Mouse (Mus musculus) right cerebral cortex, postnatal 4 days (tissue): ENCODE data around the gene Scn3a.
"Not testable (repeated sequence)": the region's sequence is repeated elsewhere in the genome, so short reads cannot be mapped to it uniquely, and the experiment has no call there.

Experiments used
- DNase-seq: peaks from one replicate; pipeline ENCODE4 v3.0.0-alpha.2; 2022

The Scn3a gene

DNA sequence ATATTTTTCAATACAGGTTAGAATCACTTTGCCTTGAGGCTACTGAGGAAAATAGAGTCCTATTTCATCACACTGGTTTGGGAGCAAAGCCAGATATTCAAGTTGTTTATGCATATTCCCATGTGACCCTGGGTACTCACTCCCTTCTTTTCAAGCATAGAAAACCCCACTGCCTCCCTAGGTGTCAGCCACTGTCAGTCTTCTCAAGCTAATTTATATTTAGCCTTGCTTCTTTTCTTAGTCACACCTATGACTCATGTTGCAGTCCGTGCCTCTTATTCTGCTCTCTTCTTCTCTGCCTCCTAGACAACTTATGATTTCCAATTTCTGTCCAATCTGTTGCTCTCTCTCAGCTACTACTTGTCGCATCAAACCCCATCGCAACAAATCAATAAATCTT, 84.0 kb downstream of the Scn3a start:
- DNase-seq: no peak

DNA sequence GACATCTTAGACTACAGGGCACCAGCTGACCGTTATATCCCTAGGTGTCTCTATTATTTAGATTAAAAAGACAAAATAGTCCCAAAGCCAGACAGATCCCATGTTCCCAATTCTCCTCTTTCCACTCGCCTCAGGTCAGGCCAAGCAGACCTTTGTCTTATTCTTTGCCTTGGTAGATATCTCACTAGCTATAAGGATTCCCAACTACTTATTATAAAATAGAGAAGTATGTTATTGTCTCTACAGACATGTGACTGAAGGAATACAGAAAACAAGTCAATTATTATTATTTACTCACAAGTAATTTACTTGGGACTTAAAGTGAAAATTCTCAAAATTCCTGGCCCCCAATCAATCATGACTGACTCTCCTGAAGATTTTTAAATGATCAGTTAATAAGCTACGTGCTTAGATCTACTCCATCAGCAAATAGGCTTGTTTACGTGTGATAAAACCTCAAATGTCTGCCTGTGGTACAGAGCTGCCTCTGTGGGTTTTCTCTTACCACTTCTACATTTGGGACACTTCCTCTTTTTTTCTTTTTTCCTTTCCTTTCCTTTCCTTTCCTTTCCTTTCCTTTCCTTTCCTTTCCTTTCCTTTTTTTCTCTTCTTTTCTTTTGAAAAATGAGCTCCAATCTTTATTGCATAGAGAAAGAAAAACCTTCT, 86.3 kb downstream of the Scn3a start:
- no peak for DNase-seq

DNA sequence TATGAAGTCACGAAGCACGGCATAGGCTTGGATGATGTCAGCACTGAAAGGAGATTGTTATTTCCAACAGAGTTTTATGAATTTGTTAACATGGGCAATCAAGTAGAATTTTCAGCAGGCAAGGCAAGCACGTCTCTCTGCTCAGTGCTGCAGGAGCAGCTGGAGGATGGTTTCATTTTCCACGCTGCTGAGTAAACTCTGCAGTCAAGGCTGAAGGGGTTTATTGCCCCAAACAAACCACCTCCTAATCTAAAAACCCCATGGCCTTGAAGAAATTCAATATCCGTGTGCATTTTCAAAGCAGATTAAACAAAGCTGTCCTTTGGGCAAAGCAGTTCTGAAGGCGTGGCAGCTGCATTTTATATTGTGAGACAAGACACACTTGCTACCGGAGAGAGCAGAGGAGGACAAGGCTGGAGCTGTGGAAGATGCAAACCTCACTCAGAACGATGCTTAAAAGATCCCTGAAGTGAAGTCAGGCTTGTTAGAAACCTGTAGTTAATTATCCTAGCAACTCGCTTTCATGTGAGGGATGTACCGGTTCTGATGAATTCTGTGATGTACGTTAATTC, 96.0 kb downstream of the Scn3a start:
- DNase-seq: no peak

DNA sequence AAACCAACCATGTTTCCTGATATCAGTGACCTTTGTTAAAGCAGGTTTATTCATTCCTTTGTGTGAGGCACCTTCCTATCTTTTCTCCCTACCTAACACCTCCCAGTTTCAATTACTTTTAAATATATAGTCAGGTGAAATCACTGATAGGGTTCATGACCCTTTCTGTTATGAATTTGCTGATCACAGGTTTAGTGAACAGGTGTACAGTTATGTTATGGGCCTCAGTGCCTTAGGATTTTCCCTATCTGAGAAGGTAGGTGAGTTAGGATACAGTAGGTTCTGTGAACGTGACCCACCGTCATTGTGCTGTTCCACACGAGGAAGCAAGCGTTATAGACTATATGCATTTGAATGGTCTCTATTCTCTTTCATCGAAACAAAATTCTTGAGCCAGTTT, 101.7 kb downstream of the Scn3a start:
- DNase-seq: no peak

DNA sequence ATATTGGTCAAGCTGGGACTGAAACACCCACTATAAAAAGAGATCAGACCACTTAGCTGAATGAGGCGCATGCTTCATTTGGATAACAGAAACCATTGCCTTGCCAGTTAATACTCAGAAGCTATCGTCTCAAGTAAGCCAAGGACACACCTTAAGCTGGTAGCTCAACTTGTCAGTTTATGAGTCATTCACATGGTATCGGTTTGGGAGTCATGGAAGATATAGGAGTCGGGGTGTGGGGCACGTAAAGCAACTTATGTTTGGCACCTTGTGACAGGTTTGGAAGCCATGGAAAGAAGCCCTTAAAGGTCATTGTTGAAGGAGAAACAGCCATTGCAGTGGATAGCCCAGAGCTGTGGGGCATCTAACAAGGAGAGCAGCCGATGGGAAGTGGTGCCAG, 113.7 kb downstream of the Scn3a start:
- no peak for DNase-seq

DNA sequence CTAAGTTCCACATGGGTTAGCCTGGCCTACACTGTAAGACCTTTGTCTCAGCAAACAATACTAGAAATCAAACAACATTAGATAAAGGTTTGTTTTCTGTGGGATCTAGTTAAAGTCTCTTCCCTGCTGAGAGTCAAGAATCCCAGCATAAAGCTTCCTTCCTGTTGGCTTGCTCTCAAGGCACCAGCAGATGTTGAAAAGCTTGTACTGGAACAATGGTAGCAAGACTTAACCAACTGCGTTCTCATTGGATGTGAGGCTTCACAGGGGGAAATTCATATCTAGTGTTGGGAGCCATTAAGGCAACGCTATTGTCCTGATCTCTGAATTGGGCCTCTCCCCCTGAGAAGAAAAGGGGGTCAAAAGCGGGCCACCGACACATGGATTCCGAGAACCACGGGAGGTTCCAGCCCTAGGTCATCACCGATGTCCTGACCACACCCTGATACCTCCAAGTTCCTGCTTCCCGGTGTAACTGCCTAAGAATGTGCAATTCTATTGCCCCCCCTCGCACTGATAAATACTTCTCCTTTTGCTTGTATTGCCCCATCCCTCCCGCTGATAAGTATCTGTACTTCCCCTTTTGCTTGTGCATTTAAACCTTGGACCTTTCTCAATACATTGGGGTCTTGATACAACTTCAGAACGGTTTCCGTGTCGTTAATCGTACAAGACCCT, 115.9 kb downstream of the Scn3a start:
- not testable (repeated sequence) for DNase-seq

DNA sequence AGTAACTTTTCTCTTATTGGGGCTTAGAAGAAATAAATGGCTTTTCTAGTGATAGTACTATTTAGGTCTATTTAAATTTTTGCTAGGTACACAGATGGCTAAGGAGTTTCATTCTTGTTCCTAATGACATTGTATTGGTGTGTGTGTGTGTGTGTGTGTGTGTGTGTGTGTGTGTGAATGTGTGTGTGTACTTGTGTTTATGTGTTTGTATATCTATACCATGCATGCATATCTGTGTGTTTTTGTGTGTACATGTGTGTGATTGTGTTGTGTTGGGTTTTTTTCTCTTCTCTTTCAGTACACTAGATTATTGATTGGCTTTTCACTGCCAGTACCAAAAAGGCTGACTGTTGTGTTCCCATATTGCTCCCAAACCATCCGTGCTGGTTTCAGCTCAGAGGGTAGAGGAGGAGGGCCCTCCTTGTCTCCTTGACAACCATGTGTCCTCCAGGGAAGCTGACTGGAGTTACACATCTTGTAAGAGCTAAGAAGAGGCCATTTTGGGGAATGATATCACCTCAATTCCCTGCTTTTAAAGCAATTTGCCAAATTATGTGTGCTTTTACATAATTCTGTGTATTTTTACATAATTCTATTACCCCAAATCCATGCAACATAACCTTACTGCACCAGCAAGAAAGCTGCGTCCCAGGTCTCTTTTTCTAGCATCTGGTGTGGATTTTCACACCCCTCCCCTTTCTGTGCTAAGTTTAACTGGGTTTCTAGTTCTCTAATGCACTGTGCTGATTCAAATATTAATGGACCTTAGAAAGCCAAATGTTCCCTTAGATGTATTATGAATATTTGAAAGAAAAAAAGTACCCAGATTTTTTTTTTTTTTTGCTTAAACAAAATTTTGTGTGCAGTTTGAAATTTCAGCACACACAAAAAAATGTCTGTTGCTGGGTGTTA, 116.7 kb downstream of the Scn3a start:
- DNase-seq: no peak

DNA sequence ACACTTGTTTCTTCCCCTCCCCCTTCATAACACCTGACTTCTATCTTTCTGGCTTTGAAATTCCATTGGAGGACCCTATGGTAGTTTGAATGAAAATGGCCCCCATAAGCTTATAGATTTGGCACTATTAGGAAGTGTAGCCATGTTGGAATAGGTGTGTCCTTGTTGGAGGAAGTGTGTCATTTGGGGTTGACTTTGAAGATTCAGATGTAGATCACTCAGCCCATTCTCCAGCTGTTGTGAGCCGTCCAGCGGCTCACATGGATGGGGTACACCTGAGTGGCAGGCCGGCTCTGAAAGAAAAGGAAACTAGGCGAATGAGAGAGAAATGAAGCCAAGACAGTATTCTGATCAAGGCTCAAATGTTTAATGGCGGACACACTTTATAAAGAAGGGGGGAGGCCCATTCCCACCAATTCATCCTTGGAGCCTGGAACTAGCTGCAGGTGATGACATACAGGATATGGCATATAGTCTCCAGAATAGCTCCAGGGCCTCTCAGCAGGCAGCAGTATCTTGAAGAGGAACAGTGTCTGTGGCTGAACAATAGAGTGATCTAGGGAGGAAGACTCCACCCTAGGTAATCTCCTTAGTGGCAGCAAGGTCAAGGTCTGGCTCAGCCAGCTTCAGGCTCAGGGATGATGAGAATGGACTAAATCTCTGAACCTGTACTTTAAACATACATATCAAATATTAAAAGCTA, 118.2 kb downstream of the Scn3a start:
- DNase-seq: no peak

DNA sequence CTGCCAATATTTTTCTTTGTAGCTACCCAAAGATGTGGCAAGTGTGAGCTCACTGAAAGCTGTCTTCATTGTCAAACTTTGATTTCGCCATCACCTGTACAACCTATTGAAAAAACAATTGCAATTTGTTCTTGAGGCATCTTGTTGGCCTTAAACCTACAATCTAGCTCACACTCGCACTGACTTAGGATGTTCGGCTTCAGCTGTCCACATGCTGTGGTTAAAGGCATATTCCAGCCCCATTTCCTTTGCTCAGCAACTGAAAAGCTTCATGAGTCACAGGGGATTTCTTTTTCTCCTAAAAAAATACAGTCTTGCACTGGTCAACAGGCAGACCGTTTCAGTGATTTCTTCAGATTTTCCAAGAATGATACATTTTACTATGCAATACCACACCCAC, 124.3 kb downstream of the Scn3a start:
- no peak for DNase-seq

DNA sequence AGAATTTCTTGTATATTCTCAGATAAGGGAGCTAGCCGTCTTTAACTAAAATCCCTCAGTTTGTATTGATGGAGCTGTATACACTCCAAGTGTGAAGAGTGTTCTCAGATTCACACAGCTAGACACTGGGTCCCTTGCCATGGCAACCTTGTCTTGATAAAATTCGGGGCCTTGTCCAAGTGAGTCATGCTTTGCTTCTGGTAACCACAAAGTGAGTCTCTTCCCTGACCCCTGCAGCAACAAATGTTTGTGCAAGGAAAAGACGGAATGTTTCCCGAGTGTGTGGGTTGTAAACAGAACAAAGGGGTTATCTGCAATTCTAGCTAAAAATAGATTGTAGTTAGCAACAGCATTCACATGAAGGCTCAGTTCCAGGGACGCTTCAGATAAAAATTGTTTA, 125.9 kb downstream of the Scn3a start:
- no peak for DNase-seq

DNA sequence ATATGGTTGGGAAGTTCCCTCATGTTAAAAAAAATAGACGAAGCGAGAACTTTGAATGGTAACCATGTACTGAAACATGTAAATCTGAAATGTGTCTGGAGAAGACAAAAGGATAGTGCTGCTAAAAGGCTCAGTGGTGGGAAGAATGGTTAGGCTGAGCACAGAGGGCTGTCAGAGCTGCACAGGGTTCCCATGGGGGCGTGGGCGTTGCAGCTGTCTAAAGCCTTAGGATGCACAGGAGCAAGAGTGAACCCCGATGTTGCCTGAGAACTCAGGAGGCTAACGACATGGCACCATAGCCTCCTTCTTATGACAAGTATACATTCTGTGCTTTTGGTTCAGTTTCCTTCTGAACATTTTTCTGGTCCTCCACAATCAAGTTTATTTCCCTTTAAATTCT, 126.3 kb downstream of the Scn3a start:
- DNase-seq: no peak

DNA sequence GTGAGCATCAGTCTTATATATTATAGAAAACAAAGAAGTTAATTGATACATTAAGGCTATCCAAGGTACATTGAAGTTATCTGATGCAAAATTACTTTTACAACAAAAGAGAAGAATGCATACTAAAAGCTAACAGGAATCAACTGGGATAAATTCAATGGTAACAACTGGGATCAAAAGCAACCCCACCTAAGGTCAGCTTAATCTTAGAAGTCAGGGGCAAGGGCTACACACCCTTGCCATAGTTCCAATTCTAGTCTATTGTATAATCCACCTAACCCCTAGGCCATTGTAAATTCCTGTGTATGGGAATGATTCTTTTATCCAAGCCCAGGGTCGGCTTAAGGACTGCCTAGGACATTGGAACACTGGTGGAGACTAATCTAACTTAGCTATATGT, 130.5 kb downstream of the Scn3a start:
- DNase-seq: no peak

DNA sequence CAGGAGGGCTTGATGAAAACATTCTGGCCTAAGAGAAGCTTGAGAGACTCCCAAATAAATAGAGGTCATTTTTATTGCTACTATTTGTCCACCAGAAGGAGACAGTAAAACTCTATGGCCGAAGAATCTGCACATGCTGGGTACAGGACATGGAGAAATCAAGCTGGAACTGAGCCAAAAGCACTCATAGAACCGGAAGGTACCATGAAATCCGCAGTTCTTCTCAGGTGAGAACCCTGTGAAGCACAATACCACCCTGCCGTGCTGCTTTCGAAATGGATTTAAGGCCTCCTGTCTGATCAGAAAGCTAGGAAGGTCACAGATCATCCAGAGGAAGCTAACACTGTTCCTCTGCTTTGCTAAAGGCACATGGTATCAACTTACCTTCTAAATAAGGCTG, 143.9 kb downstream of the Scn3a start:
- no peak for DNase-seq

DNA sequence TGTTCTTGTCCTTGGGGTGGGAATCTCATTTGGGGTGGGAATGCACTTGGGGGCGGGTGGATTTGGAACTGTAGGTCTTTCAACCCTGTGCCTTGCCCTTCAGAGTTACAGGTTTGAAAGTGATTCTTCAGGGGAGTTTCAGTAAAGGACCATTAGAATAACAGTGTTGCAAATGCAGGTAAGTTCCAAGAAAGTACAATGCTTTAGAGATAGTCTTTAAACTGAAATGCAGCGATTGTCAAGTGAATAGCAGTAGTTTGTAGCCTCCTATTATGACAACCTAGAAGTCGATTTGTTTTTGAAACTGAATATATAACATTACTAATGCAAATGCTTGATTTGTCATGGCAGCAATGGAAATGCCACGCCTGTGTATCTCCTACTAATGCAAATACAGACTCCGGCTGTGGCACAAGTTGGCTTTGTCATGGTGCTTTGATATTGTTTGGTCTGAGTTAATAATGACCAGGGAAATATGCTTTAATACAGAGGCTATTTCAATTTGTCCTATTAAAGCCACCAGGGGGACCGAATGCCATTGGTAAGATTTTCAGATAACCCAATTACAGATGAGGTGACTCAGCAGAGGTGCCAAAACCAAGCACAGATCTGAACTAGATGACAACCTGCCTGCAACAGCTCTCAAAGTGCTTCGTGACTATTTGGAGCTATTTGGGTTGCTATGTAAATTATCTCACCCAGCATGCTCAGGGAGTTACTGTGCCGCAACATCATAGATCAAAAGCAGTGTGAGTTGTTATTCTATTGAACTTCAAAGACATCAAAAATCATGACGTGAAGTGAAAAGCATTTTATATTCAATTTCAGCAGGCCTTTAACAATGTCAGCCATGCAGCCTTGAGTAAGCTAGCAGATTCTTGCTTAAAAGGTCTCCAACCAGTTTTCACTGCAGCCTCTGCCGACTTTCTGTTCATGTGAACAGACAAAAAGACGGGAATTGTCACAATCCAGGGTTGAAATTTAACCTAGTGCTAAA, 145.9 kb downstream of the Scn3a start:
- no peak for DNase-seq

DNA sequence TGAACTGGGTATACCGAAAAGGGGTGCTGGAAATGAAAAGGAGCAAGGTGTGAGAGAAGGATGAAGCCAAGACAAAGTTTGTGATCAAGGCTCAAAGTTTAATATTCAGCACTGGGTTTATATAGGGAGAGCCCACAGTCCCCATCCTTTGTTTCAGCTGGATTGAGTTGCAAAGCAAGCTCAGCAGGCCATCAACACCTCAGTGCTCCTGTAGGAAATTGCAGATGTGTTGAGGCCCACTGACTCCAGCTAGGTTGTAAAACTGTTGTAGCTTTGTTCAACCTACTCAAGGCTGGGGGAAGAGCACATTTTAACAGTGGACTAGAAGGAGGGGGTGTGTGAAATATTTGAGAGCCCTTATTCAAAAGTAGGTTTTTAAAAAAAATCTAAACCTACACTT, 148.8 kb downstream of the Scn3a start:
- DNase-seq: no peak

DNA sequence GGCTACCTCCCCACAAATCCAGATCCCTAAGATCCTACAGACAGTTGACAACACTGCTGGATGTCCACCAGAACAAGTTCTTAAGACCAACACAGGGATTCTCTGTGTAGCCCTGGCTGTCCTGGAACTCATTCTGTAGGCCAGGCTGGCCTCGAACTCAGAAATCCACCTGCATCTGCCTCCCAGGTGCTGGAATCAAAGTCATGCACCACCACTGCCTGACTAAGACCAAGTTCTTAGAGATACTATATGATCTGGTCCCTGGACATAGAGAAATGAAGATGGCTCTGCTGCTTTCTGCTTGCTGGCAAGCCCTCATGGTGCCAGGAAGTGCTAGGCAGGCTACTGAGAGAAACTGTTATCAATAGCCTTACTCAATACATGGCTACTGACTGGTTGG, 150.9 kb downstream of the Scn3a start:
- no peak for DNase-seq

DNA sequence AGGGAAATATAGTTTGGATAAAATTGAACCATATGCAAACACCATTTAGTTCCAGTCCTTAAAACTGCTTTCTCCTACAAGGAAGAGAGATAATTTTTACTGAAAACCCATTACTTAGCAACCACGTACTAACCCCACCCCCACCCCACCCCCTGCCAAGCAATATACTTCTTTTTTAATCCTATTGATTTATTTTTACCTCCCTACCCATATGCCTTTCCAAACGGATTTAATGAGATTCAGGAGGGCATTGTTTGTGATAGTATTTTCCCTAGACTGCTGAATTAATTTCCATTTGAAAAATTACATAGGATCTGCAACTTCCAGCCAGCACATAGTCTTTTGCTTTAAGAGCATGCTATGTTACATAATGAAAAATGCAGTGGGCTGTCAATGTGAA, 152.1 kb downstream of the Scn3a start:
- DNase-seq: no peak

DNA sequence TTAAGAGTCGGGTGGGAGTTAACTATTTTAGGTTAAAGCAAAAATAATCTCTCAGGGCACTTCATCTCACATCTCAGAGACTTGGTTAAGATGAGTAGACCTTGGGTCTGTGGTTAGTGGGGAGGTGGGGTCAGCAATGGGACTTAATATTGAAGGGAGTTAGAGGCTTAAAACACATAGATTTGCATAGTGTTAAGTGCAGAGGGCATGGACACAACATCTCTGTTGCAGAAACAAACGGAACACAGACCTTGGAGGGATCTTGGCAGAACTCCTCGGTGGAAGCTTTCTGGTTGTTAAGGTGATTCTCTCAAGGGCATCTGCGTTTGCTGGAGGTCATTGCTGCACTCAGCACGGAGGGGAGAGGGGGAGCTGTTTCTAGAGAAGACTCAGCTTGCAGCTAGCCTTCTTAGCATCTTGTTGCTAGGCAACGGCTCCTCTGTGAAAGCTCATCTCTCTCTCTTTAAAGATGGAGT, 152.6 kb downstream of the Scn3a start:
- DNase-seq: peak; percentile 71

DNA sequence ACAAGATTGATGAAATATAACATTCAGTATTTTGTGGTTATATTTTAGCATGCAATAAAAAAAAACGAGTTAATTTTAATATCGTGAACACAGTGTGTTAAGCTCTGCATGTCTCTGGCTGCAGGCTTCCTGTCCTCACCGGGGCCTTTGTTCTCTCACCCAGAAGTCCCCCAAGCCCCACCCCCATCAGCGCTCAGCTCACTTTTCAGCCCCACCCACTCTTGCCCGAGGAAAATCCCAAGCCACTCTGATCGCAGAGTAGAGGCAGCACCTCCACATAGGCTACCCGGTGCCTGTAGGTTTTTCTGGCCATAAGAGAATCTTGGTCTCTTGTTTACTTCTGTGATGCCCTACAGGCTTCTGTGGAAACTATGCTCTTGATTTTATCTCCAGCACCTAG, 153.2 kb downstream of the Scn3a start:
- DNase-seq: peak; percentile 62

DNA sequence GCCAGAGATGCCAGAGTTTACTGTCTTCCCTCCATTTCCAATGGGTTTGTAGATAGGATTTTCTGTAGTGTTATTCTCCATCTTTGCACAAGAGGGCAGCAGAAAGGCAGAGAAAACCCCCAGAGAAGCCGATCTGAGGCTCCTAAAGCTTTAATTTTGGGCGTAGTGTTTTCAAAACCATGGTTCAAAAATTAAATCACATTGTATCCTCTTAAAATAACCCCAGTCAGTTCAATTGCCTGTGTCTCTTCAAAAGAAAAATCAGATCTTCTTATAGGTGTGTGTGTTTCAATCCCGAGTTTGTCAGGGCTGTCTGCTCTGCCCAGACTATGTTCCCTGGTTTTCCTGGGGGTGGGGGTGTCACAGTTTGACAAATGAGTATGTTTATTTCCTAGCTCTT, 153.7 kb downstream of the Scn3a start:
- DNase-seq: peak; percentile 23
